Mouse (Mus musculus) NIH3T3 (cell line): ENCODE measurements around the gene Dcaf1.
A peak's percentile ranks its signal among the peaks of the same experiment; 100 is the strongest.

Experiments used
- DNase-seq: peaks from one replicate; pipeline ENCODE4 v3.0.0-alpha.2; 2012; ENCODE audit warnings: low read depth

Dcaf1 gene

GRCm38 (mm10) chr9:106906597-106906996, 84.9 kb downstream of the Dcaf1 start:
- DNase-seq, result no peak

- no peak for DNase-seq
These were observed 86.5 kb downstream of the Dcaf1 start for GRCm38 (mm10) chr9:106908174-106908573.

- DNase-seq, result no peak
These were observed 87.0 kb downstream of the Dcaf1 start for GRCm38 (mm10) chr9:106908715-106909114.

GRCm38 (mm10) chr9:106911624-106912023, 90.0 kb downstream of the Dcaf1 start:
- no peak for DNase-seq

GRCm38 (mm10) chr9:106913759-106914158, 92.1 kb downstream of the Dcaf1 start:
- DNase-seq, result peak; percentile 41

- DNase-seq, result no peak
These were observed 93.2 kb downstream of the Dcaf1 start for GRCm38 (mm10) chr9:106914878-106915277.
